Mouse (Mus musculus): Measurements from ENCODE around the gene Slc30a6.

DNA sequence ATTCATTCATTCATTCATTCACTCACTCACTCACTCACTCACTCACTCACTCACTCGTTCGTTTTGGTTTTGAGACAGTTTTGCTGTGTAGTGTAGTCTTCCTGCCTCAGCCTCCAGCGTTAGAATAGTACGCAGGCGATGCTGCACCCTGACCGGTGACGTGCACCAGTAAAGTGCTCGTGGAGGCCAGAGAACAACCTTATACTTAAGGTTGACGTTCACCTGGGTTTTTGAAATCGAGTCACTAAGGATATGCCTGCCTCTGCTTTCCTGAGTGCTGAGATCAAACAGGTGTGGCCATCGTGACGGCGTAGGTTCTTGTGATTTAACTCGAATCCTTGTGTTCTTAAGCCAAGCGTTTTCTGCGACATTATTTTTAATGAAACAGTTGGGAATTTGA lies 553 bp upstream of the Slc30a6 start:
- TF ChIP-seq CTCF (IDR thresholded peaks at IDR 0.05; ENCODE audit: low read depth, low read length) = no peak
- TF ChIP-seq GATA2 (IDR thresholded peaks at IDR 0.05; ENCODE audit: borderline replicate concordance, low read depth, low read length) = no peak
